Mouse (Mus musculus) embryo, embryonic 11.5 days (tissue): ENCODE results near the gene Lrmda.

ENCODE experiments used
- DNase-seq: peaks from one replicate; pipeline ENCODE4 v3.0.0-alpha.2; 2012; ENCODE audit warnings: low read depth, low spot score

Gene Lrmda

GRCm38 (mm10) chr14:22091306-22091705, 71.8 kb downstream of the Lrmda start:
- DNase-seq, result no peak

GRCm38 (mm10) chr14:22093124-22093523, 73.6 kb downstream of the Lrmda start:
- DNase-seq, result no peak

GRCm38 (mm10) chr14:22101961-22102805, 82.7 kb downstream of the Lrmda start:
- no peak for DNase-seq

GRCm38 (mm10) chr14:22105855-22106254, 86.3 kb downstream of the Lrmda start:
- DNase-seq, result no peak

GRCm38 (mm10) chr14:22106777-22107176, 87.3 kb downstream of the Lrmda start:
- no peak for DNase-seq

- DNase-seq, result no peak
These were observed 89.9 kb downstream of the Lrmda start for GRCm38 (mm10) chr14:22109423-22109822.

- no peak for DNase-seq
These were observed 94.2 kb downstream of the Lrmda start for GRCm38 (mm10) chr14:22113463-22114361.

GRCm38 (mm10) chr14:22114651-22115351, 95.3 kb downstream of the Lrmda start:
- DNase-seq, result no peak

- no peak for DNase-seq
These were observed 98.6 kb downstream of the Lrmda start for GRCm38 (mm10) chr14:22118096-22118495.

GRCm38 (mm10) chr14:22118512-22118911, 99.0 kb downstream of the Lrmda start:
- DNase-seq, result no peak

- DNase-seq, result no peak
These were observed 106.8 kb downstream of the Lrmda start for GRCm38 (mm10) chr14:22126276-22126675.

GRCm38 (mm10) chr14:22126859-22127258, 107.3 kb downstream of the Lrmda start:
- no peak for DNase-seq

GRCm38 (mm10) chr14:22130950-22131585, 111.6 kb downstream of the Lrmda start:
- DNase-seq, result no peak

- DNase-seq, result no peak
These were observed 119.8 kb downstream of the Lrmda start for GRCm38 (mm10) chr14:22139281-22139680.

GRCm38 (mm10) chr14:22144014-22144413, 124.5 kb downstream of the Lrmda start:
- no peak for DNase-seq

- DNase-seq, result no peak
These were observed 126.4 kb downstream of the Lrmda start for GRCm38 (mm10) chr14:22145863-22146262.

- DNase-seq, result no peak
These were observed 127.1 kb downstream of the Lrmda start for GRCm38 (mm10) chr14:22146508-22147044.

- no peak for DNase-seq
These were observed 128.0 kb downstream of the Lrmda start for GRCm38 (mm10) chr14:22147341-22148024.

GRCm38 (mm10) chr14:22152701-22153100, 133.2 kb downstream of the Lrmda start:
- DNase-seq, result no peak

- no peak for DNase-seq
These were observed 134.6 kb downstream of the Lrmda start for GRCm38 (mm10) chr14:22154096-22154495.
